ENCODE assay signal across 17 mouse cellular contexts in genomic region chr15:12901197-12901570, GRCm38 (mm10).
"Had no signal": no experiment of that assay in that cellular context is flagged by ENCODE, and none has a peak within 500 bp of the region (broad histone marks: within the 10 kb centered on the region; RNA-seq: fewer than 3 reads in every experiment).

No protein-coding gene starts in this region.

- H3K27ac ChIP-seq: kidney, embryonic 15.5 days; limb, embryonic 10.5 days; liver, embryonic 15.5 days; macrophage; neural tube, embryonic 15.5 days; stomach, embryonic 15.5 days had no signal

- H3K4me3 ChIP-seq: kidney, embryonic 15.5 days; limb, embryonic 10.5 days; liver, embryonic 15.5 days; megakaryocyte, embryonic 14.5 days; myocyte; neural tube, embryonic 15.5 days; stomach, embryonic 15.5 days had no signal

- DNase-seq: kidney, adult 2 months; kidney, postnatal 14 days; lung, embryonic 14.5 days; lung, postnatal 10 days; right cerebral cortex, postnatal 4 days; spleen, adult 18-20 months; thymus, adult 2 months; thymus, postnatal 25 days had no signal

- H3K27me3 ChIP-seq: kidney, embryonic 15.5 days; liver, embryonic 15.5 days; megakaryocyte, embryonic 14.5 days; neural tube, embryonic 15.5 days; stomach, embryonic 15.5 days had no signal

- H3K9ac ChIP-seq: kidney, embryonic 15.5 days; liver, embryonic 15.5 days; lung, embryonic 14.5 days; neural tube, embryonic 15.5 days; stomach, embryonic 15.5 days had no signal

- H3K4me1 ChIP-seq: kidney, embryonic 15.5 days; limb, embryonic 10.5 days; neural tube, embryonic 15.5 days; stomach, embryonic 15.5 days had no signal

- H3K9me3 ChIP-seq: kidney, embryonic 15.5 days; limb, embryonic 10.5 days; liver, embryonic 15.5 days; neural tube, embryonic 15.5 days; stomach, embryonic 15.5 days had no signal

- H3K4me2 ChIP-seq: kidney, embryonic 15.5 days; liver, embryonic 11.5 days; liver, embryonic 15.5 days; lung, embryonic 14.5 days; neural tube, embryonic 15.5 days; stomach, embryonic 15.5 days had no signal
